Mouse (Mus musculus): ENCODE results near the gene Gm10073.

GRCm38 (mm10) chr8:106614704-106615103 is 41.4 kb upstream of the Gm10073 start:
- TF ChIP-seq CTCF (IDR thresholded peaks at IDR 0.05; ENCODE audit: low read depth), result no peak
- no peak for TF ChIP-seq EP300 (IDR thresholded peaks at IDR 0.05; ENCODE audit: low read depth)
